Mouse (Mus musculus) large intestine, adult 2 months (tissue): ENCODE measurements at regions not wholly inside any gene's neighbourhood (a gene's known extent, or its start where the extent isn't known, plus 50 kb on each side); places are given as distances from the start of the nearest gene placed in this dataset.

ENCODE experiments used
- DNase-seq: peaks from one replicate; pipeline ENCODE4 v3.0.0-alpha.2; 2012; ENCODE audit warnings: low read depth, low spot score
- WGBS: fragments of 180-500 bp; shearing (Covaris S2); methylation state at CpG from one replicate; pipeline ENCODE4 v1.1.7; 2018; 5-methylcytosine and 5-hydroxymethylcytosine counted together

- 92% methylated on average over 2 of the region's 2 CpGs for WGBS
- DNase-seq, result no peak
Observed at GRCm38 (mm10) chr13:110535785-110536184, 140.9 kb downstream of the Plk2 start.

GRCm38 (mm10) chr13:110537960-110538463 lies 143.2 kb downstream of the Plk2 start:
- DNase-seq, result no peak
- 54% methylated on average over 7 of the region's 7 CpGs for WGBS

- DNase-seq, result no peak
- 92% methylated on average over 13 of the region's 13 CpGs for WGBS
Observed at GRCm38 (mm10) chr13:110540543-110541265, 145.9 kb downstream of the Plk2 start.

GRCm38 (mm10) chr13:110541288-110542148 lies 146.7 kb downstream of the Plk2 start:
- DNase-seq, result no peak
- whole genome bisulfite sequencing, result 64% methylated on average over 5 of the region's 5 CpGs

GRCm38 (mm10) chr13:110542303-110543065 lies 147.6 kb downstream of the Plk2 start:
- no peak for DNase-seq
- WGBS, result 88% methylated on average over 5 of the region's 5 CpGs

GRCm38 (mm10) chr13:110545454-110545853 lies 150.6 kb downstream of the Plk2 start:
- no peak for DNase-seq
- WGBS, result 56% methylated on average over 6 of the region's 6 CpGs

GRCm38 (mm10) chr13:110555529-110556319 lies 160.9 kb downstream of the Plk2 start:
- DNase-seq, result no peak
- 80% methylated on average over 7 of the region's 7 CpGs for WGBS

GRCm38 (mm10) chr13:110556355-110557095 lies 161.7 kb downstream of the Plk2 start:
- DNase-seq, result no peak
- WGBS, result 76% methylated on average over 9 of the region's 9 CpGs

GRCm38 (mm10) chr13:110557930-110558727 lies 163.3 kb downstream of the Plk2 start:
- 19% methylated on average over 28 of the region's 28 CpGs for WGBS
- DNase-seq, result no peak

GRCm38 (mm10) chr13:110560566-110560965 lies 165.7 kb downstream of the Plk2 start:
- DNase-seq, result no peak
- WGBS, result 66% methylated on average over 13 of the region's 13 CpGs

GRCm38 (mm10) chr13:110562499-110562898 lies 167.7 kb downstream of the Plk2 start:
- no peak for DNase-seq
- WGBS, result 75% methylated on average over 3 of the region's 3 CpGs

GRCm38 (mm10) chr13:110562902-110563301 lies 168.1 kb downstream of the Plk2 start:
- 24% methylated on average over 5 of the region's 5 CpGs for WGBS
- DNase-seq, result no peak

GRCm38 (mm10) chr13:110563967-110564366 lies 169.1 kb downstream of the Plk2 start:
- 43% methylated on average over 9 of the region's 9 CpGs for WGBS
- no peak for DNase-seq

GRCm38 (mm10) chr13:110568482-110569179 lies 173.8 kb downstream of the Plk2 start:
- no peak for DNase-seq

GRCm38 (mm10) chr13:110569180-110569512 lies 174.3 kb downstream of the Plk2 start:
- DNase-seq, result no peak
- WGBS, result 87% methylated on average over 2 of the region's 2 CpGs

More at GRCm38 (mm10) chr13:110568482-110569179, 173.8 kb downstream of the Plk2 start:
- WGBS, result 71% methylated on average over 8 of the region's 8 CpGs

- no peak for DNase-seq
Observed at GRCm38 (mm10) chr13:110570386-110570785, 175.5 kb downstream of the Plk2 start.

- DNase-seq, result no peak
- WGBS, result 76% methylated on average over 7 of the region's 7 CpGs
Observed at GRCm38 (mm10) chr13:110573360-110574065, 178.7 kb downstream of the Plk2 start.
